Mouse (Mus musculus) CH12.LX (cell line): ENCODE results near the gene Mthfd2l. TPM values are rescaled to one million over a fixed set of nuclear protein-coding genes. Genes with fewer than 3 reads are reported as not detected.

Experiments
- DNase-seq: peaks from one replicate; pipeline ENCODE4 v3.0.0-alpha.2; 2013; ENCODE audit errors: extremely low read depth
- H3K27ac ChIP-seq: 2 replicates; pipeline ENCODE4 v1.5.1; 2012; ENCODE audit warnings: low read depth, mild to moderate bottlenecking, control low read depth, moderate library complexity; ENCODE audit not compliant: insufficient read depth
- H3K27me3 ChIP-seq: replicated peaks from 2 replicates; pipeline ENCODE3; 2012; ENCODE audit warnings: inconsistent platforms
- H3K36me3 ChIP-seq, 2 experiments: replicated peaks in 1 of 2; 2 replicates each; pipeline versions ENCODE3 to v1.6.1; 2012; ENCODE audit warnings: inconsistent platforms in 1 of 2, low read length in 1 of 2, mild to moderate bottlenecking in 1 of 2, mixed read lengths in 1 of 2, moderate library complexity in 1 of 2; ENCODE audit not compliant: control insufficient read depth in 1 of 2, insufficient read depth in 1 of 2
- H3K4me1 ChIP-seq, 2 experiments: 2 replicates each; pipeline ENCODE4 v1.6.1; 2012; ENCODE audit warnings: inconsistent platforms in 1 of 2, moderate library complexity in 1 of 2; ENCODE audit not compliant: insufficient read depth in 2 of 2, control insufficient read depth in 1 of 2
- H3K4me2 ChIP-seq: 2 replicates; pipeline ENCODE4 v1.6.1; 2012; ENCODE audit warnings: low read depth, mild to moderate bottlenecking, control low read depth; ENCODE audit not compliant: poor library complexity, insufficient read depth, severe bottlenecking
- H3K4me3 ChIP-seq, 3 experiments: fragments of 150-350 bp in 1 of 3; sonication (generic) in 1 of 3; replicated peaks in 1 of 3; 2 replicates each; pipeline versions ENCODE3 to v1.5.1; 2011 to 2012; ENCODE audit warnings: low read depth in 2 of 3, low read length in 2 of 3, mild to moderate bottlenecking in 2 of 3, moderate library complexity in 2 of 3, control low read depth in 1 of 3, improper control_type of control experiment in 1 of 3, inconsistent platforms in 1 of 3, mixed read lengths in 1 of 3; ENCODE audit not compliant: poor library complexity in 1 of 3
- H3K79me2 ChIP-seq: replicated peaks from 2 replicates; pipeline ENCODE4 v1.6.1; 2012; ENCODE audit warnings: mild to moderate bottlenecking, moderate library complexity; ENCODE audit not compliant: control insufficient read depth, poor library complexity, insufficient read depth, severe bottlenecking; ENCODE audit errors: extremely low read depth
- H3K9ac ChIP-seq: 2 replicates; pipeline ENCODE4 v1.6.1; 2012; ENCODE audit warnings: low read depth, mild to moderate bottlenecking, control low read depth, moderate library complexity; ENCODE audit not compliant: insufficient read depth
- H3K9me3 ChIP-seq: replicated peaks from 2 replicates; pipeline ENCODE3; 2012; ENCODE audit warnings: low read length, inconsistent platforms, mixed read lengths
- CHD2 ChIP-seq: IDR thresholded peaks from 2 replicates; pipeline ENCODE4 v1.6.1; 2011; ENCODE audit warnings: low read length, improper control_type of control experiment
- CTCF ChIP-seq, 2 experiments: IDR thresholded peaks in 1 of 2; conservative IDR thresholded peaks in 1 of 2; 2 replicates each; pipeline ENCODE4 v1.5.1; 2011 to 2012; ENCODE audit warnings: low read depth in 2 of 2, low read length in 2 of 2, improper control_type of control experiment in 1 of 2, inconsistent platforms in 1 of 2, mild to moderate bottlenecking in 1 of 2, moderate library complexity in 1 of 2
- E2F4 ChIP-seq: IDR thresholded peaks from 2 replicates; pipeline ENCODE4 v1.6.1; 2011; ENCODE audit warnings: low read depth, low read length, improper control_type of control experiment; ENCODE audit not compliant: insufficient replicate concordance
- ELF1 ChIP-seq: IDR thresholded peaks from 2 replicates; pipeline ENCODE4 v1.6.1; 2014; ENCODE audit warnings: low read depth, mild to moderate bottlenecking, inconsistent platforms, low read length, improper control_type of control experiment
- EP300 ChIP-seq: IDR thresholded peaks from 2 replicates; pipeline ENCODE4 v1.6.1; 2011; ENCODE audit warnings: low read length, improper control_type of control experiment
- ETS1 ChIP-seq: conservative IDR thresholded peaks from 2 replicates; pipeline ENCODE4 v1.6.1; 2012; ENCODE audit warnings: low read depth, mild to moderate bottlenecking, inconsistent platforms, low read length, improper control_type of control experiment, moderate library complexity
- GABPA ChIP-seq: IDR thresholded peaks from 2 replicates; pipeline ENCODE4 v1.6.1; 2012; ENCODE audit warnings: low read depth, low read length, improper control_type of control experiment, inconsistent platforms; ENCODE audit not compliant: insufficient replicate concordance
- HCFC1 ChIP-seq: IDR thresholded peaks from 2 replicates; pipeline ENCODE4 v1.6.1; 2012; ENCODE audit warnings: low read depth, mild to moderate bottlenecking, inconsistent platforms, low read length, improper control_type of control experiment
- IRF4 ChIP-seq: IDR thresholded peaks from 2 replicates; pipeline ENCODE4 v1.6.1; 2014; ENCODE audit warnings: low read depth, mild to moderate bottlenecking, inconsistent platforms, low read length, improper control_type of control experiment
- JUND ChIP-seq: conservative IDR thresholded peaks from 2 replicates; pipeline ENCODE4 v1.6.1; 2011; ENCODE audit warnings: low read depth, low read length, improper control_type of control experiment
- MAFK ChIP-seq: IDR thresholded peaks from 2 replicates; pipeline ENCODE4 v1.6.1; 2011; ENCODE audit warnings: low read length, improper control_type of control experiment; ENCODE audit not compliant: insufficient replicate concordance
- MAX ChIP-seq: IDR thresholded peaks from 2 replicates; pipeline ENCODE4 v1.6.1; 2011; ENCODE audit warnings: low read length, improper control_type of control experiment
- MXI1 ChIP-seq: IDR thresholded peaks from 2 replicates; pipeline ENCODE4 v1.6.1; 2011; ENCODE audit warnings: mild to moderate bottlenecking, low read depth, low read length, improper control_type of control experiment
- MYC ChIP-seq: IDR thresholded peaks from 2 replicates; pipeline ENCODE4 v1.6.1; 2011; ENCODE audit warnings: low read depth, mild to moderate bottlenecking, improper control_type of control experiment, low read length
- NELFE ChIP-seq: IDR thresholded peaks from 2 replicates; pipeline ENCODE4 v1.6.1; 2011; ENCODE audit warnings: low read depth, low read length, improper control_type of control experiment
- POLR2A ChIP-seq: IDR thresholded peaks from 2 replicates; pipeline ENCODE4 v1.6.1; 2011; ENCODE audit warnings: low read depth, mild to moderate bottlenecking, improper control_type of control experiment, low read length
- SIN3A ChIP-seq: IDR thresholded peaks from 2 replicates; pipeline ENCODE4 v1.6.1; 2012; ENCODE audit warnings: low read length, improper control_type of control experiment, inconsistent platforms
- UBTF ChIP-seq: IDR thresholded peaks from 2 replicates; pipeline ENCODE4 v1.6.1; 2012; ENCODE audit warnings: low read depth, mild to moderate bottlenecking, inconsistent platforms, low read length, improper control_type of control experiment, moderate library complexity
- USF2 ChIP-seq: conservative IDR thresholded peaks from 2 replicates; pipeline ENCODE4 v1.6.1; 2011; ENCODE audit warnings: low read depth, low read length, improper control_type of control experiment
- ZC3H11A ChIP-seq: IDR thresholded peaks from 2 replicates; pipeline ENCODE4 v1.6.1; 2012; ENCODE audit warnings: low read depth, mild to moderate bottlenecking, inconsistent platforms, low read length, improper control_type of control experiment
- ZKSCAN1 ChIP-seq: IDR thresholded peaks from 2 replicates; pipeline ENCODE4 v1.6.1; 2012; ENCODE audit warnings: low read depth, inconsistent platforms, low read length, improper control_type of control experiment, borderline replicate concordance
- dilution Hi-C: fragments of 300-500 bp; cut with MboI; formaldehyde crosslinking; loops from 2 replicates; pipeline ENCODE4 v1.14.3; 2020; ENCODE audit warnings: low sequenced_read_pairs; ENCODE audit not compliant: extremely low pct_unique_long_range_greater_than_20kb, extremely low pct_ligation_motif_present
- in situ Hi-C: fragments of 300-500 bp; cut with MboI; formaldehyde crosslinking; loops from 3 replicates; pipeline ENCODE4 v1.14.3; 2019; ENCODE audit warnings: low sequenced_read_pairs, low pct_ligation_motif_present, low pct_unique_long_range_greater_than_20kb, mixed read lengths
- polyA plus RNA-seq: library from polyadenylated mRNA; unstranded; fragments of >175 nt; gene quantifications from 2 replicates; pipeline ENCODE4 v1.2.1, GENCODE M21; 2012; ENCODE audit warnings: low read depth; ENCODE audit not compliant: insufficient read length
- total RNA-seq, 2 experiments: library from RNA; depleted of rRNA; stranded (reverse); fragments of 300-350 nt in 1 of 2; fragments of >200 nt in 1 of 2; gene quantifications; 2 replicates each; pipeline ENCODE4 v1.2.3; 2012 to 2014

Mthfd2l gene
- total and polyA plus RNA-seq, 3 experiments: 1.2 to 5.5 (median 3.7) TPM

GRCm38 (mm10) chr5:90882146-90882545 lies 48.8 kb upstream of the Mthfd2l start:
- no peaks in the 10 kb centered on the region for H3K4me1 ChIP-seq

DNA sequence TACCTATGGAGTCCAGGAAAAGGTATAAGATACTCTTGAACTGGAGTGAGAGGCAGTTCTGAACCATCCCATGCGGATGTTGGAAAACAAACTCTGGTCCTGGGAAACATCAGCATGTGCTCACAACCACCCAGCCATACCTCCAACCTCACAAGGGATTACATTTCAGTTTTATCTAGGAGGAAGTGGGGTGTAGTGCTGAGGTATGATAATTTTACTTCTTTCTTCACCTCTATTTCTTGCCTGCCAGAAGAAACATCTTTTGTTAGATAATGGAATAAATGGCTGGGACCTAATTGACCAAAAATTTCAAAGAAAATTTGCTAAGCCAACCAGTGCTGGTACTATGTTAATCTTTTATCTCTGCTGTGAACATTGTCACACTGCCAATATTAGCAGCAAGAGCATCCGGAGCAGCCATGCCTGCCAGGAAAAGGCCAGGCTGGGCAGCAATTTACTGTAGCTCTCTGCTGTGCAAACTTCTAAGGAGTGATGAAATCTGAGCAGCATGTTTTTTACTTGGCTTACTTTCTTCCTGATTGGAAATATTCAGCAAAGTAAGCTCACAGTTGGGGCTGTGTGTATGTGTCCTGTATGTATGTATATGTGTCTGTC lies 46.2 kb upstream of the Mthfd2l start:
- Histone ChIP-seq H3K79me2 (no peaks in the 10 kb centered on the region), H3K9me3 (peaks cover 6% of the 10 kb centered on the region), H3K27me3 (no peaks in the 10 kb centered on the region)

More at GRCm38 (mm10) chr5:90882146-90882545, 48.8 kb upstream of the Mthfd2l start:
- DNase-seq: no peak
- Histone ChIP-seq H3K27me3 (no peaks in the 10 kb centered on the region), H3K4me2 (no peak overlapping the region), H3K79me2 (no peaks in the 10 kb centered on the region), H3K4me3 (no peak overlapping the region), H3K36me3 (no peaks in the 10 kb centered on the region), H3K9ac (no peak overlapping the region), H3K9me3 (peaks cover 6% of the 10 kb centered on the region), H3K27ac (no peak overlapping the region)
- TF ChIP-seq MAX: no peak
- no peak for TF ChIP-seq ELF1
- no peak for TF ChIP-seq ZKSCAN1
- TF ChIP-seq ZC3H11A: no peak
- no peak for TF ChIP-seq E2F4
- TF ChIP-seq JUND: no peak
- no peak for TF ChIP-seq POLR2A
- TF ChIP-seq MAFK: no peak
- no peak for TF ChIP-seq GABPA
- no peak for TF ChIP-seq CTCF (conservative IDR thresholded peaks at IDR 0.05 in 1 of 2, IDR thresholded peaks at IDR 0.05 in 1 of 2; ENCODE audit: low read depth in 2 of 2, low read length in 2 of 2)
- no peak for TF ChIP-seq IRF4
- no peak for TF ChIP-seq NELFE
- TF ChIP-seq MXI1: no peak
- TF ChIP-seq EP300: no peak
- no peak for TF ChIP-seq UBTF
- no peak for TF ChIP-seq ETS1
- no peak for TF ChIP-seq SIN3A
- dilution Hi-C loops: no loop called here
- in situ Hi-C loops: no loop called here

More for the DNA sequence above, 46.2 kb upstream of the Mthfd2l start:
- no peak for DNase-seq
- TF ChIP-seq CTCF (conservative IDR thresholded peaks at IDR 0.05 in 1 of 2, IDR thresholded peaks at IDR 0.05 in 1 of 2; ENCODE audit: low read depth in 2 of 2, low read length in 2 of 2) (no peak), IRF4 (no peak), ZC3H11A (no peak), HCFC1 (no peak), CHD2 (no peak), GABPA (no peak), SIN3A (no peak), USF2 (no peak), ELF1 (no peak), UBTF (no peak), MYC (no peak), MAX (no peak), ETS1 (no peak), EP300 (no peak)
- no peak overlapping the region for H3K27ac ChIP-seq
- in situ Hi-C loops: no loop called here
- dilution Hi-C loops: no loop called here
- no peak overlapping the region for H3K9ac ChIP-seq
- no peaks in the 10 kb centered on the region for H3K36me3 ChIP-seq
- no peak overlapping the region for H3K4me3 ChIP-seq
- H3K4me2 ChIP-seq: no peak overlapping the region
- no peaks in the 10 kb centered on the region for H3K4me1 ChIP-seq
